Mouse (Mus musculus): ENCODE data around the gene Nyap2.

The Nyap2 gene

GRCm38 (mm10) chr1:81076831-81077664 is at the start of gene Nyap2:
Gene Nyap2, plus strand, starts transcription at chr1:81076950.
- DNase-seq (ENCODE audit: low spot score in 2 of 2), result peak in 1 of 2 experiments; percentile 69

DNA sequence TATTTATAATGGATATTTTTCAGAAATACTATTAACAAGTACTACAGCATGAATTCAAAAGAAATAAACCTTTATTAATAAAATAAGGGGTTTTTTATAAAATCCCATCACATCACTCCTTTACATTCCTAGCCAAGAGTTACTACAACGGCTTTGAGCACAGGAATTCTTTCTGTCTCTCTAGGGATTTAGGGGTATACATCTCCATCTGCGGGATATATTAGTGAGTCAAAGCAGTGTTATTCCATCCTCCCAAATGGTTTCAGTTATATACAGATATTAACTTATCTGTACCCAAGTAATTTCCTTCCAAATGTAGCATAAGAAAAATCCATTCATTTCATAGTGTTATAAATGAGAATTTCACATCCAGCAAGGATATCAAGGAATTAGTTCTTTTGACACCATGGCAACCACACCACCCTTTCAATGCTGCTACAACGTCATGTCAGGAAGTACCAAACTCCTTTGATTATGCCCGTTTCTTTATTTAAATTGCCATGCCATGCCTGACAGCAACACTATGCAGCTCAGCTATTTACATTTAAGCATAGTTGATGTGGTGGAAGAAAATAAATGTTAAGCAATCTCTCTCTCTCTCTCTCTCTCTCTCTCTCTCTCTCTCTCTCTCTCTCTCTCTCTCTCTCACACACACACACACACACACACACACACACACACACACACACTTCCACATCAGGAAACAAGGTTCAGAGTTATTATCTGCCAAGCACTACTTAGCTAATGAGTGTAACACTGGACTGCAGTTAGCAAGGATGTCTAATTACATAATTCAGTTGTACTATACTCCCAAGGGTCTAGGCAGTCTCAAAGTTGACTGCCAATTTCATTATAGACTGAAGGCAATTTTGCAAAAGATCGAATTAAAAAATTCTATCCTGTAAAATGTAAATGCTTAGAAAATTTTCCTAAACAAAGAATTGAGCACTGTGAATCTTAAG is 33.6 kb upstream of the Nyap2 start:
- DNase-seq (ENCODE audit: low spot score in 2 of 2), result no peak

- no peak for DNase-seq (ENCODE audit: low spot score in 2 of 2)
Measured at GRCm38 (mm10) chr1:81058340-81058739, 18.4 kb upstream of the Nyap2 start.

DNA sequence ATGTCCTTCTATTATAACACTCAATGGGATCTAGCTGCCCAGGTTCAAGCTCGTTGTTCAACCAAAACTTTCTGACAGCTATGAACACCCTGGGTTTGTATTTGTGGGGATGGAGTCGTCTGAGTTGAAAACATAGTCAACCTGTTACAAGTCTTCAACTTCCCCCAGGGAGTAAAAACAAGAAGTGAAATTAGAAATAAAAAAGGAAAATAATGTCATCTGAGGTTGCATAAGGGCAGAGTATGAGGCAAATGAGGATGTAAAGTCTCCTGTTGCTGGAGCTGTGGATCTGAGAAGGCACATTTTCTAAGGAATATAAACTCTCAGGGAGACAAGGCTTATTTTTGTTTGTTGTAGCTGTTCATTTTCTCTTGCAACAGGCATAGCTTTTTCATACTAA is 17.9 kb upstream of the Nyap2 start:
- no peak for DNase-seq (ENCODE audit: low spot score in 2 of 2)

DNA sequence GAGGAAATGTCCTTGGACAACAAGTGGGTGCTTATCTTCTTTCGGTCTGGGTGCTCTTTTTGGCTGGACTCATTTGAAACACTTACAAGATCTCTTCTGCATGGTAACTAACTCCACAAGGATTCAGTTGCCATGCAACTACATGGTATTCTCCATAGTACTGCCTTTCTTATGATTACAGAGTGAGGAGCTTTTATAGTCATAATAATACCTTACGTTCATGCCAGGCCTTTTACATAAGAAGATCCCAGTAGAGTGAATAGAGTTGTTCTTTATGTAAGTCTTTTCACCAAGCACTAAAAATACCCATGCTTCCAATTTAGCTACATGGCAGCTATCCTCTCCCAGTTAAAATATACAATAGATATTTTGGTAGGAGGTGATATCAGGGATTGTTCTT is 13.9 kb upstream of the Nyap2 start:
- no peak for DNase-seq (ENCODE audit: low spot score in 2 of 2)

DNA sequence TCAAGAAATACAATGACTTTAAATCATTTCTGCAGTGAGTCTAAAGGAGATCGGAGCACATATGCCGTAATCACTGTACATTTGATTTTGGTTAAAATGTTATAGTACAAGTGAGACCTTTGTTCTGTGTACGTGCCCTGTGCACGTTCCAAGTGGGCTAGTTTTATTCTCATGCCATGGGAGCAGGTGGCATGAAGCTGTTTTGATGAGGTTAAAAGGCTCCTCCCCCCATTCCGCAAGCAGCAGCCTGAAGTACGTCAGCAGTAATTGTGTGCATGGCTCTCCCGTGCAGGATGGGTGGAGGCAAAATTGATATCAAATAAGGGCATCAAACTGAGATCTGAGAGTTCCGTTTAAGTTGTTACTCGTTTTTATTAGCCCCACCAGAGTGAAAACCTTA is 491 bp upstream of the Nyap2 start:
- peak in 1 of 2 experiments; percentile 65 for DNase-seq (ENCODE audit: low spot score in 2 of 2)

- DNase-seq (ENCODE audit: low spot score in 2 of 2), result no peak
Measured at GRCm38 (mm10) chr1:81077665-81078314, 1.0 kb downstream of the Nyap2 start.

DNA sequence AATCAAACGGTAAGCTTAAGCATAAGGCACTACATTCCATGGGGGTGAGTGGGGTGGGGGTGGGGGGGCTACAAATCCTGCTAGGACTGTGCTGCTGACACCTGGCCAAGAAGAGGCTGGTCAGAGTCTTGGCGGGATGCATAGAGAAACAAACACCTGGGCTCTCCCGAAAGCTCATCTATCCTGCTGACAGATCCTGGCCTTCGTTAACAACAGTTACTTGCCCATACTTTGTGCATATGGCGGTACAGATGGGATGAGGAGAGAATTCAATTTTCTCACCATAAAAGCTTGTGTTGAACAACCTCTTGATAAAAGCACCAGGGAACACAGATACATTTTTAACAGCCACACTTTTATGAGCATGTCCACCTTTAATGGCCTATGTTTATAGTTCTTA is 10.7 kb downstream of the Nyap2 start:
- no peak for DNase-seq (ENCODE audit: low spot score in 2 of 2)

DNA sequence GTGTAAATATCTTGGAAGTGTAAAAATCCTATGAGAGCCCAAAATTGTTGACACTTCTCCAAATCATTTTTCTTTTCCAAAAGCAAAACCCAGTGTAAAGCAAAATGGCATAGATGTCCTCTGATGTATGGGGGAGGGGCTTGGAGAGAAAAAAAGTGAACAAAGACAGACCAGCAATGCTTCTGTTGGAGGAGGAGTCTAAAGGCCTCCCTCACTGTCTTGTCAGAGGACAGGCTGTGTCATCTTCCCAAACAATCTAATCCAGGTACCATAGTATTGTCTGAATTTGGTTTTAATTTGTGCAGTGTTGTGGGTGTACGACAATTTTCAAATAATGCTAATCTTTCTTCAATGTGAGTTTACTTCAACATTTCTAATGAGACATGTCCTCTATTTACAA is 13.7 kb downstream of the Nyap2 start:
- no peak for DNase-seq (ENCODE audit: low spot score in 2 of 2)

- no peak for DNase-seq (ENCODE audit: low spot score in 2 of 2)
Measured at GRCm38 (mm10) chr1:81090979-81091378, 14.2 kb downstream of the Nyap2 start.

- DNase-seq (ENCODE audit: low spot score in 2 of 2), result no peak
Measured at GRCm38 (mm10) chr1:81092056-81092455, 15.3 kb downstream of the Nyap2 start.

- DNase-seq (ENCODE audit: low spot score in 2 of 2), result no peak
Measured at GRCm38 (mm10) chr1:81092886-81093285, 16.1 kb downstream of the Nyap2 start.

DNA sequence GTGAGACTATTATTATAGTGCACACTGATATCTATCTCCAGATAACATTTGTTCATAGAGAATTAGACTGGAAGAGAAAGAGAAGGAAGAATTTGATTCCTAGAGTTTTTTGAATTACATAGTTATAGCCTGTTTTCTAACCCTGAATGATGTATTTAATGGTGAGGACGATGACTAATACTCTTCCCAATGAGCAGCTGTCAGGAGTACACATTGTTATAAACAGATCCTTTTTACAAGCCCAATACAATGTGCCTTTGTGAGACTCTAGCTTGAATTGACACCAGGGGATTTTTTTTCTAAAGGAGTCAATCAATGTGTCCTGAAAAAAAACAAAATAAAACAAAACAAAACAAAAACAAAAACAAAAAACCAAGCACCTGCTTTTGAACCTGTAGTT is 22.2 kb downstream of the Nyap2 start:
- no peak for DNase-seq (ENCODE audit: low spot score in 2 of 2)

GRCm38 (mm10) chr1:81101749-81102148 is 25.0 kb downstream of the Nyap2 start:
- DNase-seq (ENCODE audit: low spot score in 2 of 2), result no peak

DNA sequence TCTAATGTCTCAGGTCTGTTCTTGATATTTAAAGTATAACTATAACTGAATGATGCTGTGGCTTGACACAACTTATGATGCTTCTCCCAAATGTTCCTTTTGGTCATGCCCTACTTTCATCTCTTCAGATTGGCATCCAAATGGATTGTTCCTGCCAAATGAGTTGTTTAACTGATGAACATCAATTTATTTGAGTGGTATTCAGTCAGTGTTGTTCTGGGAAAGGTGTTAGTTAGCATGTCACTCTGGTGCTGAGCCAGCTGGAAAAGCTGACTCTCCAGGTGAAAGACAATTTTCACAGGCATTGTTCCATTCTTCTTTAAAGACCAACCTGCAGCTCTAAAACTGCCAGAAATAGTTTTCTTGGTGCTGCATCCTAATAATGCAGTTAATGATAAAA is 43.0 kb downstream of the Nyap2 start:
- no peak for DNase-seq (ENCODE audit: low spot score in 2 of 2)

- DNase-seq (ENCODE audit: low spot score in 2 of 2), result no peak
Measured at GRCm38 (mm10) chr1:81132007-81132712, 55.4 kb downstream of the Nyap2 start.

- no peak for DNase-seq (ENCODE audit: low spot score in 2 of 2)
Measured at GRCm38 (mm10) chr1:81143855-81144254, 67.1 kb downstream of the Nyap2 start.

GRCm38 (mm10) chr1:81145576-81145975 is 68.8 kb downstream of the Nyap2 start:
- DNase-seq (ENCODE audit: low spot score in 2 of 2), result no peak

DNA sequence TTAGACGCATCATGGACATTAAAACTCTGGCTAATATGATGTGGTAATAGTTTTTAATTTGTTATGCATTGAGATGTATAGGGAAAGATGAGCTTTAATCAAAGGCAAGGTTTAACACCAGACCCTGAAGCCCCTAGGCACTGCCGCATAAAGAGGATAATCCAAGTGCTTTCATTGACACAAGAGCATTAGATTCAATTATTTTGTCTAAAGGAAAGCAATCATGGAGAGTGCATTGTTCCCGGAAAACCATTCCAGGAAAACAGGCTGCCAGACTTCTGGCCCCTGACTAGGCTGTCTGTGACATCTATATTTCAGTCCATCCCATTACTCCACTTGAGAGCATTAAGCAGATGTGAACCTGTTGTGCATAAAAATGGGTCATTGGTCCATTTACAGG is 92.5 kb downstream of the Nyap2 start:
- DNase-seq (ENCODE audit: low spot score in 2 of 2), result no peak

- DNase-seq (ENCODE audit: low spot score in 2 of 2), result no peak
Measured at GRCm38 (mm10) chr1:81172703-81173102, 96.0 kb downstream of the Nyap2 start.

DNA sequence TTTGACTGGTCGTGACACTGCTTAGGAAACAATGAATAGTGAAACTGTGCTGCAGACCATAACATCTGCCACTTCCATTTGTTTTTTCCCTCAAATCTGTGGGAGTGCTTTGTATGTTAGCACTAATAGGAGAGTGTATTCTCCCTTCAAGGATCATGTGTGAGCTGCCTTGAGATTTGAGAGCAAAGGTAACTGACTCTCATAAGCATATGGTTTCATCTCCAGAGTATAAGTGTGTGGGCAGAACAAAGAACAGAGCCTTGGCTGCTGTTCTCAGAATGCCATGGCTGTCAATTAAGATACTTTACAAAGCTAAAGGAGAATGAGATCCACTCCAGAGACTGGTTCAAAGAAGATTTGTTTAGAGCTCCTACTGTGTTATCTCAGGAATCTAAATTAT is 96.6 kb downstream of the Nyap2 start:
- DNase-seq (ENCODE audit: low spot score in 2 of 2), result no peak

DNA sequence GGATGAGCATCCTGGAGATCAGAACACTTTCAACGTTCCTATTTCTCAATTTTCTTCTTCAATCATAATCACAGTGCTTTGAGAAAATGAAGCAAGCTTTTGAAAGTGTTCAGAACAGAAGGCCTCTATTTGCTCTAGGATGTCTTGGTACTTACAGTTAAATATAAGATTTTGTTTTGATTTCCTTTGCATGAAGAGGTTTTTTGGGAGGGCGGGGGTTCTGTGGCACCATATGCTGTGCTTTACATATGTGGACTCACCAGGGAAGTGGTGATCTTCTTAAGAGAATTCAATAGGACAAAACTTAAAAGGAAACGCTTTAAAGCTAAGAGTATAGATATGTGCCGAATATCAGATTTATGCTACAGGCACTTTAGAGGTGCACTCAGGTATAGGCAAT is 103.0 kb downstream of the Nyap2 start:
- DNase-seq (ENCODE audit: low spot score in 2 of 2), result peak in 1 of 2 experiments; percentile 46
